Mouse (Mus musculus): Measurements from ENCODE around the gene Gm20388.

GRCm38 (mm10) chr8:122286899-122287298, 2376.3 kb downstream of the Gm20388 start:
- no peak for TF ChIP-seq CTCF (IDR thresholded peaks at IDR 0.05; ENCODE audit: borderline replicate concordance, insufficient read depth, low read depth, low read length)
- TF ChIP-seq POLR2A (IDR thresholded peaks at IDR 0.05; ENCODE audit: borderline replicate concordance, insufficient read depth, low read length) = no peak
